Mouse (Mus musculus) NIH3T3 (cell line): ENCODE data around the gene Sephs2.

Experiments used
- DNase-seq: peaks from one replicate; pipeline ENCODE4 v3.0.0-alpha.2; 2012; ENCODE audit warnings: low read depth

The Sephs2 gene

DNA sequence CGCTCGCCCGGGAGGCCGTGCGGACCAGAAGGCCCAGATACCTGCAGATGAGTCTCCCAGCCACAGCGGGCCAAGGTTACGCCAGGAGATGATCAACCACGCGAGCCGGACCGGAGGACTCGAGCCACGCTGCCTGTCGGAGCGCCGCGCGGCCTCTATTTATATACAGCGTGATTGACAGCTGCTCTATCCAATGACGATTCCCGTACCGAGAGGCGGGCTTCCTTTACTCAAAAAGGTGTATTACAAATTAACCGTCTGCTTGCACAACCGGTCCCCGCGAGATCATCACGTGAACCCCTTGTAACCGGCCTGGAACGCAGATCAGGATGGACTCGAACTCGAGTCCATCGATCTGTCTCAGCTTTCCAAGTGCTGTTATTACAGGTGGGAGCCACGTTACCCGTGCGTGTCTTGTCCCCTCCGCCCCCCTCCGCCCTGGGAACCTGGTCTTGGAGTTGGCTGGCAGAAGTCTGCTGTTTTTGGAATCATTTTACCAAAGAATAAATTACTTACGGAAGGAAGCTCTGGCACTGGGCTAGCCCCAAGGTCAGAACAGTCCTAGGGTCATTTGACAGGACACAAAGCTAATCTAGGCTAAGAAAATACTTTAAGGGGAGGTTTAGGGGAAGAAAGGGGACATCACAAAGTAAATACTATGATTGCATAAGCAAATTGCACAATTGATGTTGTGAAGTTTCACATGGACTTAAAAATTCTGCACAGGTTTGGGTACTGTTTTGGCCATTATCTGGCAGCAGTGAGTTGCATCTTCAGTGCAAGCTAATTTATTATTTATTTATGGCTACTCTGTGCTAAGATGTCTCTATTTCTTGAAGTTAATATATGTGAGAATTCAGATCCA is at the start of gene Sephs2:
Gene Sephs2 (minus strand): TSS at position 131 of the 865 bp plus-strand sequence.
- peak; percentile 95 for DNase-seq

DNA sequence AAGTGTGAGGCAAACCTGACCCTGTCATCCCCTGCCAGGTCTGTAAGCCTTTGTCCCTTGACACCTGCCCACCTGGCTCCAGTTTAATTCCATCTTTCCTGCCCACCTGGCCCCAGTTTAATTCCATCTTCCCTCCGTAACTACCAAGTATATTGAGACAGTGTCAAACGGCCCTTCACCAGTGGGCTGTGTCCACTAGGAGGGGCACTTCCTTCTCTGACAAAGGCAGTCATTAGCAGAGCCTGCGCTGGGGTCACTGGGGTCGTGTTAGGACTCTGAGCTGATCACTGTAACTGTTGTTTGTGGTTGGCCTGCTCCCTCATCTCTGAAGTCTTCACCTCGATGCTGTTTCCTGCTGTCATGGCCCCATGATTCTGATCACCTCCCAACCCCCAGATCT is 48.2 kb upstream of the Sephs2 start:
- peak; percentile 20 for DNase-seq

DNA sequence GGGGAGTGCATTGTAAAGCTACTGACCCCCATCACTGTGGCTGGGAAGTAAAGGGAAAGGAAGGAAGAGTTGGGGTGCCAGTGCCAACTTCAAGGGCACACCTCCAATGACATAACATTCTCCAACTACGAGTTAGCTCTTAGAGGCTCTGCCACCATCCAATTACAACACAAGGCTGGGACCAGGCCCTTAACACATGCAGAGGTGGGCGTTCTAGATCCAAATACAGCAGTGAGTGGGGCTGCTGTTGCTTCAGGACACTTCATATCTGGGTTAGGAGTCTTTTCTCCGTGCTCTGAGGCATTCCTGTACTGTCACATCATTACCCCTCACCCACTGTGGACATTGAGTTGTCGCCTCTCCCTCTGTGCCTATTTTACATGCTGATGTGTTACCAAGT is 47.3 kb upstream of the Sephs2 start:
- DNase-seq, result no peak

DNA sequence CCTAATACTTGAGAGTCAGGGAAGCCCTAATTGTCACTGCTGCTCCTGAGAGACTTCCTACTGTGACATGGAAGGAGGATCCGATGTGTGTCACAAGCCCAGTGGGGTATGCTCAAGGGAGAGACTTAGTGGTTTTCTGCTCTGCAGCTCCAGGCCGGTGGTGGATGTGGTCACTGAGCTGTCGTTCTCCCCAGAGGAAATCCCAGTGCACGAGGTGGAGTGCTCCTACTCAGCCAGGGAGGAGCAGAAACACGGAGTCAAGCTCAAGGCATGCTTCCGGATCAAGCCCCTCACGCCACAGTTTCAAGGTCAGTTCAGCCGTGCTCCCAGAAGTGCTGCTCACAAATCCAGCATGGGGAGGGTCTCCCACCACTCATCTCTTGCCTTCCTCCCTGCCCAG is 40.1 kb upstream of the Sephs2 start:
- DNase-seq, result no peak

DNA sequence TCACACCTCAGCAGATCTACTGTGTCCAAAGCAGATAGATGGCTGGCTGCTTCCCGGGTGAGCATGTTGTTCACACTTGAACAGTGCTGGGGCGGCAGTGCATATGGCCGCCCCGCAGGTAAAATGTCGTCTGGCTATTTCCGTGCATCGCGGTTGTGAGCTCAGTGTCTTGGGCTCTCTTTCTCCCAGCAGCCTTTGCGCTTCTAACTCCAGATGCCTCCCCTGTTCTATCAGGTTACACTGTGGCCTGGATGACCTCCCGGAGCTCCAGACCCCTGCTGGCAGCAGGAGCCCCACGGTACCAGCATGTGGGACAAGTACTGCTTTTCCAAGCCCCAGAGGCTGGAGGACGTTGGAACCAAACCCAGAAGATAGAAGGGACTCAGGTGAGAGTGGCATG is 36.1 kb upstream of the Sephs2 start:
- no peak for DNase-seq

DNA sequence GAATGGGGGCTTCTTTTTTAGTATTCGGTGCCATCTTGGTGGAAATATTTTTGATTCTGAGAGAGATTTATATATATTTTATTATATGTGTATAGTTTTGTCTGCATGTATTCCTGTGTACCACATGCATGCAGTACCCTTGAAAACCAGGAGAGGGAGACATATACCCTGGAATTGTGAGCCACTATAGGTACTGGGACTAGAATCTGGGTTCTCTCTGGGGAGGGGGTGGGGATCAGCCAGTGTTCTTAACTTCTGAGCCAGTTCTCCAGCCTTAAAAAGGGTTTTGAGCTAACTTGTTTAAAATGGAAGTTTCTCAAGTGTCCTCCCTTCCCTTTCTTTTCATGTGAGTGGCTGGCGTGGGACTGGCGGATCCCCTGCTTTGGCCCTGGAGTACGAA is 35.0 kb upstream of the Sephs2 start:
- peak; percentile 87 for DNase-seq

DNA sequence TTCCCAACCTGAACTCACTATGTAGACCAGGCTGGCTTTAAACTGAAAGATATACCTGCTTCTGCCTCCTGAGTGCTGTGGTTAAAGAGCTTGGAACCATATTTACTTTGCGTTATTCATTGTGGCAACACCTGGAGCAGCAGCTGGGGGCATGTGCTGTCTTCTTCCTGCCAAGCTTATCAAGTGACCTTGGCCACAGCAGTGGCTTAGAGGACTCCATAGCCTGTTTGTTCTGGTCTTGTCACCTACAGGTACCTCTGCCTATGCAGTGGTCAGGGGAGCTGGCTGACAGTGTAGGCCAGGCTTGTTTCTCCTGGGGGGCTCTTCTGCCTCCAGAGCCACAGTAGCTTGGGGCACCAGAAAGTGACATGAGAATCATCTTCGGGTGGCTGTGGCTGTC is 34.6 kb upstream of the Sephs2 start:
- DNase-seq, result no peak

DNA sequence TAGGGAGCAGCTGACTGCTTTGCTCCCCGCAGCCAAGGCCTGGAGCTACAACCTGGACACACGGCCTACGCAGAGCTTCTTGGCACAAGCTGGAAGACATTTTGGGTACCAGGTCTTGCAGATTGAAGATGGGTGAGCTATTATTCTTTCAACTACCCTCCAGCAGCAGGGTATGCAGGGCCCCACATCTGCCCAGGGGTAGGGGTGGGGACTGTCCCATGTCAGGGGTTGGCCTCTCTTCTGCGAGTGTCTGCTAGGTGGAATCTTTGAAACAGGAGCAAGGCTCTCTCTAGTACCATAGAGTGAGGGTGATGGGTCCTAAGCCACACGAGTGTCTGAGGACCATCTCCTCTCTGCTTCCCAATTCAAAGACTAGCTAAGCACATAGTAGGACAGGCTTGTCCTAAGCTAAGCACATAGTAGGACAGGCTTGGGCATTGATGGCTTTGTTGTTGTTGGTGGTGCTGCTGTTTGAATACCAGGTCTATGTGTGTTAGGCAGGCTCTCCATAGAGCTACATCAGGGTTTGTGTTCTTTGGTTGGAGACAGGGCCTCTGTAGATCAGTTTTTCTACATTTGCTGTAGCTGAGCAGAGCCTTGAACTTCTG is 23.8 kb upstream of the Sephs2 start:
- no peak for DNase-seq

DNA sequence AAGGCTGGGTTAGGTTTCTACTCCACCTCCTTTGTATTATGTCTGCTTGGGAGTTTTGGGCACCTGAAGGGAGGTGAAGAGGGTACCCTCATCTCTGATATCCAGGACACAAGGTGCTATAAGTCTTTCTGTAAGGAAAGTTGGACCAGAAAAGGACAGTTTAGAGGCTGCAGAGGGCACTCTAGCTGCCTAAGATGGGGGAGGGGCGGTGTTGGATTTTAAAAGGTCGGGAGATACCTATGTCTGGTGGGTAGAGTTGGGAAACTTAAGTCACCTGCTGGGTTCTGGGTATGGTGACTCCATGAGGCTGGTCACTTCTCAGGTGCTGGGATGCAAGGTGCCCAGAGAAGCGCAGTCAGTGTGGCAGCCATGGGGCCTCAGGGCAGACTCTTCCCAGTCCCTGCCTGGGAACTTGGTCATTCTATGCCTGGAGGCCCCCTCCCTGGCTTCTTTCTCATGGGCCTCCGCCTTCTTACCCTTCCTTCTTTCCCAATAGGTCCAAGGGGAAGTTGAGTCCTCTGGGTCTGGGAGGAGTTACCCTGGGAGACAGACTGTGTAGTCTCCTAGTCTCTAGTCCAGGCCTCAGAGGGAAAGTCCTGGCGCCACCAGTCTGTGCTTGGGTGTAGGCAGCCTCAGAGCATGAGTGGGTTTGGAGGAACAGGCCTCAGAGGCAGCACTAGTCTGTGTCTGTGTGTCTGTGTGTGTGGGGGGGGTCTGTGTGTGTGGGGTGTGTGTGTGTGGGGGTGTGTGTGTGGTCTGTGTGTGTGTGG is 23.1 kb upstream of the Sephs2 start:
- DNase-seq, result no peak

DNA sequence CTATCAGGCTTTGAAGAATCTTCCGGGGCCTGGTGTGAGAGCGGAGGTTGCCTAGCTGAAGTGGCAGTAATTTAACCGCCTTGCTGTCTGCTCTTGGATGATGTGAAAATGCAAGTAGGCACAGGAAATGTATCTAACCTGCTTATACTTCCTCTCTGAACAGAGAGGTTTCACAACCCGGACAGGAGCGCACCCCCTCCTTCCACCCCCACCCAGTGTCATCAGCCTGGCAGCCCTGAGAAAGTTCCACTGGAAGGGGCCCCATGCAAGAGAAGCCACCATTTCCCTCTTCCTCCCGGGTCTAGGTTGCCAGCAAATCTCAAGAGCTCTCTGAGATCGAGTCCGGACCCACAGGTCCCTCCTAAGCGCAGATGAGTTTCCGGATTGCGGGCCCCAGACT is 22.2 kb upstream of the Sephs2 start, which contains the start of gene Itgal:
Gene Itgal (plus strand): TSS at position 163 of the 400 bp plus-strand sequence.
- DNase-seq, result no peak

DNA sequence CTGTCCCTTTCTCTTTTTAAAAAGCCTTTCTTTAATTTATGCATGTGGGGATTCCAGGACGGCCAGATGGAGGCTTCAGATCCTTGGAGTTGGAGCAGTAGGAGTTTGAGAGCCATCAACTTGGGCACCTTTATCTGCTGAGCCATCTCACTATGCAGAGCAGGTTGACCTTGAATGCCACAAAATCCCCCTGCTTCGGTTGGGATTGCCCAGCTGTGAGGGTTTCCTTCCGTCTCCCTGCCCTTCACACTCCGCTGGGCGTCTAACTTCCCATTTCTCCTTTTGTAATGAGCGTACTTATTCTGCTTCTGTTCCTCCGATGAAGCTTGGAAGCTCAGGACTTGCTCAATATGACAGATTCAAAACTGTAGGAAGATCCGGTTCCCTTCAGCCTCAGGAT is 16.3 kb upstream of the Sephs2 start:
- DNase-seq, result no peak

DNA sequence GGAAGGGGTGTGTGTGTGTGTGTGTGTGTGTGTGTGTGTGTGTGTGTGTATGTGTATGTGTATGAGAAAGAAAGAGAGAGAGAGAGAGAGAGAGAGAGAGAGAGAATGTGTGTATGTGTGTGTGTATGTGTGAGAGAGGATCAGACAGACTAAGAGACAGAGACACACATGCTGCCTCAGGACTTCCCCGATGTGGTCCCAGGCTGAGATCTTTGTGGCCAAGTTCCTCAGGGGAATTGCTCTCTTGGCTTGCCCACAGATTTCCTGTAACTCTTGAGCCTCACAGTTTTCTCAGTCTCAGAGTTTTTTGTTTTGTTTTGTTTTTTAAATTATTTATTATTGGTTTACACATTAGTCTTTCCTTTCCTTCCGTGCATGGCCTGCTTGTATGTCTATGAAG is 15.5 kb upstream of the Sephs2 start:
- no peak for DNase-seq

DNA sequence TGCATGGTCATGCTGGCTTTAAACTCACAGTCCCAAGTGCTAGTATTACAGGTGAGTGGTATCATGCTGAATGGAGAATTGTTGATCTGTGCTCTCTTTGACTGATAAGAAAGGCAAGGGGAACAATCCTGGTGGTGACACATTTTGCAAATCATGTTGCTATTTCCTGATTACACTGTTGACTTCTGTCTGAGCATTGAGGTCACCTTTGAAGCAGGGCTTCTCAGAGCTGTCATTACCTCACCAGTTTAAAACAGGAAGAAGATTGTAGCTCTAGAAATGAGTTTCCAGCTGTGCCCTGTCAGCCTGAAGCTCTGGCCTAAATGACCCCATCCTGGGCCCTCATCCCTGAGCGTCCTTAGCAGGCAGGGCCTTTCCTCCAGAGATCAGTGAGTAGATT is 14.1 kb upstream of the Sephs2 start:
- DNase-seq, result no peak

DNA sequence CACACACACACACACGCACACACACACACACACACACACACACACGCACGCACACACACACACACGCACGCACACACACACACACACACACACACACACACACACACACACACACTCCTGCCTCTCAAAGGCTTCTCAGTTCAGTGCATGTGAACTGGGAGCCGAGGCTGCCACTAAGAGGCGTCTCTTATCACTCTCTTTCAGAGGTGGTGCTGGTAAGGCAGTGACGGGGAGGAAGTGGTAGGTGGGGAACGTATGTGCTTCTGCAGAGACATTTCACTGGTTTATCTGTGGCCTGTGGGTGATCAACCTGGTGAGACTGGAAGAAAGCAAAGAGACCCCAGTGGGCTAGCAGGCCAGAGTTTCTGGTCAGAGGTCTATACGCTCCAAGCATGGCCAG is 11.3 kb upstream of the Sephs2 start:
- DNase-seq, result no peak

DNA sequence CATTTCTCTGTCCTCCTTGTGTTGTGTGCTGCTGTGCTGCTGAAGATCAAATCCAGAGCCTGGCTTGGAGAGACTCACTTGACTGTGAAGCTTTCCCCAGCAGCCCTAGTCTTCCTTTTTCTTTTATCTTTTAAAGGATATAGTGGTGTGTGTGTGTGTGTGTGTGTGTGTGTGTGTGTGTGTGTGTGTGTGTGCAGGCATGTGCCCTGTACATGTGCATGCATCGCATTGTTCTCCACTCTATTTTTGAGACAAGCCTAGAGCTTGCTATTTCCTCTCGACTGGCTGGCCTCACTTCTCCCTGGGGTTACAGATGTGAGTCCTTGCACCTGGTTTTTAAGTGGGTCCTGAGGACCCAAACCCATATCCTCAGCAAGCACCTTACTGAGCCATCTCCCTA is 8.3 kb upstream of the Sephs2 start:
- DNase-seq, result no peak

DNA sequence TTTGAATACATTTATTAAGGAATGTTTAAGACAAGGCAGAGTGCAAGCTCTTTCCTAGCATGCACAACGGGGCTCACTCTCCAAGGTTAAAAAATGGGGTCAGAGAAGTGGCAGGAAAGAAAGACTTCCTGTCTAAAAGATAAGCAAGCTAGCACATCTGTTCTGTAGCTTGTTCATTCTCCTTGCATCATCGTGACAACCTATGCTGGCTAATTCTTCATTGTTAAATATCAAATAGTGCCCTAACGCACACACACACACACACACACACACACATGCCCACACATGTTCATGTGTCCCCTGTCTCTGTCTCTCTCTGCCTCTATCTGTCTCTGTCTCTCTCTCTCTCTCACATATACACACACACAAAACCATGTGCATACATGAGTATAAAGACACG is 7.3 kb upstream of the Sephs2 start:
- DNase-seq, result no peak

DNA sequence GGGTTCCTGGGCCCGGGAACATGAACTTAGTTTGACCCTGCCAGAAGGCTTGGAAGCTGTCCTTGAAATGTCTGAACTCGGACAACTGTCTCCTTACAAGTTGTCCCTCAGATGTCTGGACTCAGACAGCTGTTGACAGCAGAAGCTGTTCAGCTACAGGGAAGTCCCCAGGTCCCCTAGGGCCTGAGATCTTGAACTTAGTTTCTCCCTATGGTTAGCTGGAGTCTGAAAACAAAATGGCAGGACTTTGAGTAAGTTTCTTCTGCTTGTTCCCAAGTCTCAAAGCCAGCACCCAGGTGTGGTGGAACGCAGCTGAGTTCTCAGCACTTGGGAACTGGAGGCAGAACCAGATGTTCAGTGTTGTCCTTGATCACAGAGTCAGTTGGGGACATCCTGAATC is 6.2 kb upstream of the Sephs2 start:
- DNase-seq, result no peak

DNA sequence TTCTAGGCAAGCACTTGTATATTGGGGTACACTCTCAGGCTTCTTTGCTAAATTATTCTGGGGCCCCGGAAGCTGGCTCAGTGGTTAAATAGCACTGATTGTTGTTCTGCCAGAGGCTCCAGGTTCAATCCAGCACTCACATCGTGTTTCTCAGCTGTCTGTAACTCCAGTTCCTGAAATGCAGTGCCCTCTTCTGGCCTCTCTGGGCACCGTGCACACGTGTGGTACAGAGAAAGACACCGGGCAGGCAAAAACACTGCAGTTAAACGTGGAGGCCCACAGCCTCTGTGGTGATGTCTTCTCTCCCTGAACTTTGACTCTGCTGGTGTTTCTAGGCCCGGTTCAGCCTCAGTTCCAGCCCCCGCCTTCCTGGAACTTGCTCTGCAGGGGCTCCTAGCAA is 4.5 kb upstream of the Sephs2 start:
- peak; percentile 66 for DNase-seq

DNA sequence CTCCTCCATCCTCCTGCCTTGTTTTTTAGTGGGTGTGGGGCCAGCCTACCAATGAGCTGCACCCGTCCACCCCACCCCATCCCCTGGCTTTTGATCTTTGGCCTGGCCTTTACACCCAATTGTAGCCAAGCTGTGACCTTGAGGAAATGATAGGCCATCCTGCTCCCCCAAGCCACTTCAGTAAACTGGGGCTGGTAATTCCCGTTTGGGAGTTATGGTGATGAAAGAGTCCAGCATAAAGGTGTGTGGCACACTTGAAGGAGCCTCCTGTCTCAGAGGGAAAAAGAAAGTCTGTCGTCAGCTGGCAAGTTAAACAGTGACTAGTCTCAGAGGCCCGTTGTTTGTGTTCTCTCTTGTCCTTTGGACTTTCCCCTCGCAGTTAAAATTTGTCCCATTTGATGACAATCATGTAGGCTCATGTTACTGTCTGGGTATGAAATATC is 2.7 kb upstream of the Sephs2 start:
- DNase-seq, result no peak

DNA sequence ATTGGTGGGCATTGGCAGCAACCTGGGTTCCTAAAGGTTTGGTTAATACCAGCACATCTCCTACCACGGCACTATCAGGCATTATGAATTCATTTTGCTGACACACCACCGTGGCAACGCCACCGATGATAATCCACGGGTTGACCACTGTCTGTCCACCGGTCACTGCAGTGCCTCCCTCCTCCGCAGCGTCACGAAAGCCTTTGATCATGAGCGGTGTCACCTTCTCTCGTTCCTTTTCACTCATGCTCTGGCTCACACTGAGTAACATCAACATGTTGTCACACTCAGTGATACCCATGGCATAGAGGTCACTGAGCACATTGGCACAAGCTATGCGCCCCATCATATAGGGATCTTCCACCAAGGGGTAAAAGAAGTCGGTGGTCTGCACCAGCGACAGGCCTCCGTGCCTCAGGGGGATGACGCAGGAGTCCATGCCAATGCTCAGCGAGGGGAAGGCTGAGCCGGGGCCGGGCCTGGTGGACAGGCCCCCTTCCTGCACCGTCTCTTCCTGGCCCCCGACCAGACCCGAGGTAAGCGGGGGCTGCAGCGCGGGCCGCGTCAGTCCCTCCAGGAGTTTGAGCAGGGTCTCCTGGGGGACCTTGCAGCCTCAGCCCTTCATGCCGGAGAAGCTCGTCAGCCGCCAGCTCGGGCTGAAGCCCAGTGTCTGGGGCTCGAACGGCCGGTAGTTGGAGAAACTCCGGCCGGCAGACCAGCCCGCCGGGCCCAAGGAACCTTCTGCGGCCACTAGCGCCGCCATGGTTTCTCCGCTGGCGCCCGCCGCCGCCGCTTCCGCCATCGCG is 534 bp downstream of the Sephs2 start:
- no peak for DNase-seq

DNA sequence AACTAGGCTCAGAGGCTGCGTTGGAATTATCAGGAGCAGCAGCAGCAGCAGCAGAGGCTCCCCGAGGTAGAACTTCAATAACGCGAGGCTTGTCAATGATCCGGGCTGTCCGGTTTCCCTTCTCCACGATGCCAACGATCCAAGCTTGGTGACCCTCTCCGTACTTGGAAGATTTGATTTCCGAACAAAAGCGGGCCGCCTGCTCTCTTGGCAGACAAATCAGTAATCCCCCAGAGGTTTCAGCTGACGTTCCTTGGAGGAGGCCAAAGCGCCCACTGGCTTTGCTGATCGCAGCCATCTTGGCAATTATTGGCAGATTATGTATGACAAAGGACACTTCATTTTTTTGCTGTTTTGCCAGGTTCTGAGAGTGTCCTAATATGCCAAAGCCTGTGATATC is 1.3 kb downstream of the Sephs2 start:
- no peak for DNase-seq

DNA sequence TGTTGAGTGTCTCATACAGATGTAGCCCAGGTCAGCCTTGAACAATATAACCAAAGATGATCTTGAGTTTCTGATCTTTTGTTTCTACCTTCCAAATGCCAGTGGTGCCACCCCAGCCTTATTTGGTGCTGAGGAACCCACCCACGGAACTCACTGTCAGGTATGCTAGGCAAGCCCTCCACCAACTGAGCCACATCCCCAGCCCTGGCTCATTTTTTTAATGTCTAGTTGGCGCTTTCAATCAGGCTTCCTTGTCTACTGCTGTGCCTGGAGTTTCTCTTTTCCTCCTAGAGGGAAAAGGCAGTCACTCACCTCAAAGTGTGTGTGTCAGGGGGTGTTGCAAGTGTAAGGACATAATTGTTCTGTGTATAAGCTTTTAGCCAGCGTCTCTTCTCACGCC is 2.8 kb downstream of the Sephs2 start:
- no peak for DNase-seq
